ENCODE assay signal across 8 mouse cellular contexts in genomic region chr5:149143766-149144375, GRCm38 (mm10). TPM values are rescaled to one million over a fixed set of nuclear protein-coding genes. Genes with fewer than 3 reads are reported as not detected.
DNase-seq lines count a peak whose midpoint lies in the region; ATAC-seq and TF ChIP-seq lines count a peak whose summit lies in the region.

No protein-coding gene starts in this region.

- no peaks in the 10 kb centered on the region for H3K9me3 ChIP-seq in midbrain, postnatal 0 days (ENCODE audit: low read length)
- H3K9me3 ChIP-seq in midbrain, embryonic 15.5 days: no peaks in the 10 kb centered on the region

- no peak overlapping the region for H3K4me2 ChIP-seq in midbrain, postnatal 0 days (ENCODE audit: low read depth, low read length, poor library complexity, severe bottlenecking)
- no peak overlapping the region for H3K4me2 ChIP-seq in midbrain, embryonic 15.5 days

- no peak overlapping the region for H3K4me3 ChIP-seq in midbrain, postnatal 0 days (ENCODE audit: low read depth, low read length)
- H3K4me3 ChIP-seq in midbrain, embryonic 15.5 days: no peak overlapping the region

- TF ChIP-seq CTCF in midbrain, postnatal 0 days (IDR thresholded peaks at IDR 0.05): no peak

- no peaks in the 10 kb centered on the region for H3K27me3 ChIP-seq in midbrain, postnatal 0 days (ENCODE audit: insufficient read depth, low read length)
- H3K27me3 ChIP-seq in midbrain, embryonic 15.5 days (replicated peaks): no peaks in the 10 kb centered on the region

- no peak for ATAC-seq in midbrain, postnatal 0 days (ENCODE audit: low FRiP score)
- ATAC-seq in midbrain, embryonic 15.5 days (replicated peaks): no peak

- peak; percentile 46 for DNase-seq in midbrain, postnatal 0 days (ENCODE audit: low spot score)
- peak; percentile 61 to 83 for DNase-seq in frontal cortex, adult 2 months (ENCODE audit: extremely low spot score in 1 of 2, low spot score in 1 of 2)
- peak; percentile 64 to 79 for DNase-seq in left cerebral cortex, adult 18-20 months (ENCODE audit: low spot score in 2 of 2)
- peak; percentile 33 for DNase-seq in ovary, postnatal 14 days (ENCODE audit: low spot score)
- no peak for DNase-seq in thymus, postnatal 14 days
- no peak for DNase-seq in liver
- DNase-seq in MN1 (ENCODE audit: low spot score): no peak

- H3K36me3 ChIP-seq in midbrain, postnatal 0 days (ENCODE audit: insufficient read depth, low read length): no peaks in the 10 kb centered on the region
- H3K36me3 ChIP-seq in midbrain, embryonic 15.5 days (replicated peaks): no peaks in the 10 kb centered on the region

- H3K9ac ChIP-seq in midbrain, postnatal 0 days (replicated peaks; ENCODE audit: low read length, poor library complexity, severe bottlenecking): no peak overlapping the region
- no peak overlapping the region for H3K9ac ChIP-seq in midbrain, embryonic 15.5 days

- WGBS in midbrain, postnatal 0 days: 78% methylated on average over 25 of the region's 25 CpGs
- WGBS in midbrain, embryonic 15.5 days: 80% methylated on average over 25 of the region's 25 CpGs

- no peak overlapping the region for H3K27ac ChIP-seq in midbrain, postnatal 0 days (ENCODE audit: low read depth, low read length)
- H3K27ac ChIP-seq in midbrain, embryonic 15.5 days: no peak overlapping the region

- no peaks in the 10 kb centered on the region for H3K4me1 ChIP-seq in midbrain, postnatal 0 days (ENCODE audit: insufficient read depth, low read length)
- H3K4me1 ChIP-seq in midbrain, embryonic 15.5 days: no peaks in the 10 kb centered on the region

RNA-seq across cellular contexts. Expression of gene Uspl1, which starts 40.3 kb away (rescaled TPM):
- total RNA-seq in midbrain, postnatal 0 days (2014; rRNA removed): 48.1 and 50.9 TPM in 2 replicates
- polyA plus RNA-seq in midbrain, postnatal 0 days (2015; fragmentation: Nextera tagmentation; extraction: Ambion mirVana): 43.0 and 47.0 TPM in 2 replicates
- polyA plus RNA-seq in midbrain, embryonic 15.5 days (2015; fragmentation: Nextera tagmentation; extraction: Ambion mirVana): 54.3 and 56.1 TPM in 2 replicates
- 24.9 and 25.0 TPM in 2 replicates for polyA plus RNA-seq in frontal cortex, adult 2 months (2012; rRNA removed)
- total RNA-seq in left cerebral cortex, adult 18-20 months (2021): 10 to 100 TPM; 42.5 to 42.6 TPM

RNA-seq across cellular contexts. Expression of gene Hmgb1, which starts 40.4 kb away (rescaled TPM):
- total RNA-seq in midbrain, postnatal 0 days (2014; rRNA removed): 171 and 252 TPM in 2 replicates
- 603 and 756 TPM in 2 replicates for polyA plus RNA-seq in midbrain, postnatal 0 days (2015; fragmentation: Nextera tagmentation; extraction: Ambion mirVana)
- 690 and 713 TPM in 2 replicates for polyA plus RNA-seq in midbrain, embryonic 15.5 days (2015; fragmentation: Nextera tagmentation; extraction: Ambion mirVana)
- 210 and 214 TPM in 2 replicates for polyA plus RNA-seq in frontal cortex, adult 2 months (2012; rRNA removed)
- total RNA-seq in left cerebral cortex, adult 18-20 months (2021): 100 to 1,000 TPM; 128 to 136 TPM

Comparison
In these comparisons a context has a peak if more than half of its experiments do, and no peak if none do; other contexts are left out.
1. DNase-seq: peak in midbrain, postnatal 0 days (single experiment), frontal cortex, adult 2 months (2 of 2), left cerebral cortex, adult 18-20 months (2 of 2) and ovary, postnatal 14 days (single experiment); none in thymus, postnatal 14 days (single experiment), liver (single experiment) and MN1 (single experiment).